Mouse (Mus musculus) heart, embryonic 16.5 days (tissue): ENCODE measurements at regions not wholly inside any gene's neighbourhood (a gene's known extent, or its start where the extent isn't known, plus 50 kb on each side); places are given as distances from the start of the nearest gene placed in this dataset.

Source experiments
- ATAC-seq: fragments of 200-750 bp; cut with Nextera tagmentation; replicated peaks from 2 replicates; pipeline ENCODE4 v1.8.0; 2017; ENCODE audit warnings: moderate number of reproducible peaks; ENCODE audit not compliant: insufficient read depth, low FRiP score; ENCODE audit errors: extremely low read depth
- H3K27ac ChIP-seq: fragments of 300-500 bp; sonication (generic); 2 replicates; pipeline ENCODE4 v1.5.1; 2014; ENCODE audit warnings: mild to moderate bottlenecking, low read length, control low read depth, moderate library complexity
- H3K27me3 ChIP-seq: fragments of 300-500 bp; sonication (generic); 2 replicates; pipeline ENCODE4 v1.6.1; 2014; ENCODE audit warnings: low read length, mixed read lengths; ENCODE audit not compliant: control insufficient read depth, insufficient read depth
- H3K36me3 ChIP-seq: fragments of 300-500 bp; sonication (generic); 2 replicates; pipeline ENCODE4 v1.6.1; 2014; ENCODE audit not compliant: control insufficient read depth, insufficient read depth
- H3K4me1 ChIP-seq: fragments of 300-500 bp; sonication (generic); 2 replicates; pipeline ENCODE4 v1.6.1; 2014; ENCODE audit warnings: low read length, mixed read lengths; ENCODE audit not compliant: control insufficient read depth, insufficient read depth
- H3K4me2 ChIP-seq: fragments of 300-500 bp; sonication (generic); 2 replicates; pipeline ENCODE4 v1.6.1; 2014; ENCODE audit warnings: low read depth, mild to moderate bottlenecking, control low read depth, low read length
- H3K4me3 ChIP-seq: fragments of 300-500 bp; sonication (generic); 2 replicates; pipeline ENCODE4 v1.5.1; 2014; ENCODE audit warnings: mild to moderate bottlenecking, control low read depth, low read length
- H3K9ac ChIP-seq: fragments of 300-500 bp; sonication (generic); 2 replicates; pipeline ENCODE4 v1.6.1; 2014; ENCODE audit warnings: low read length, control low read depth
- H3K9me3 ChIP-seq: fragments of 300-500 bp; sonication (generic); replicated peaks from 2 replicates; pipeline ENCODE4 v1.6.1; 2016; ENCODE audit warnings: low read length; ENCODE audit not compliant: control insufficient read depth
- WGBS: fragments of 180-500 bp; shearing (Covaris S2); extraction: QIAGEN DNeasy Blood & Tissue Kit; methylation state at CpG from one replicate; pipeline ENCODE4 v1.1.7; 2014; 5-methylcytosine and 5-hydroxymethylcytosine counted together

- no peak overlapping the region for H3K27ac ChIP-seq
- H3K4me3 ChIP-seq = no peak overlapping the region
- H3K9ac ChIP-seq = no peak overlapping the region
- H3K36me3 ChIP-seq = no peaks in the 10 kb centered on the region
- no peak overlapping the region for H3K4me2 ChIP-seq
- no peaks in the 10 kb centered on the region for H3K4me1 ChIP-seq
- no peak for ATAC-seq
- 40% methylated on average over 3 of the region's 3 CpGs for WGBS
- H3K9me3 ChIP-seq = no peaks in the 10 kb centered on the region
- H3K27me3 ChIP-seq = no peaks in the 10 kb centered on the region
These were observed 639.2 kb upstream of the Gm11114 start for GRCm38 (mm10) chr9:84673327-84673726.

- no peak for ATAC-seq
- H3K9me3 ChIP-seq = no peaks in the 10 kb centered on the region
- H3K36me3 ChIP-seq = no peaks in the 10 kb centered on the region
- H3K4me3 ChIP-seq = no peak overlapping the region
- no peak overlapping the region for H3K27ac ChIP-seq
- H3K27me3 ChIP-seq = no peaks in the 10 kb centered on the region
- H3K9ac ChIP-seq = no peak overlapping the region
- H3K4me2 ChIP-seq = no peak overlapping the region
- WGBS = 87% methylated on average over 1 of the region's 1 CpGs
- H3K4me1 ChIP-seq = no peaks in the 10 kb centered on the region
These were observed 634.2 kb upstream of the Gm11114 start for GRCm38 (mm10) chr9:84678416-84678815.

- no peak overlapping the region for H3K9ac ChIP-seq
- no peak overlapping the region for H3K4me3 ChIP-seq
- no peaks in the 10 kb centered on the region for H3K4me1 ChIP-seq
- no peak overlapping the region for H3K4me2 ChIP-seq
- no peaks in the 10 kb centered on the region for H3K27me3 ChIP-seq
- no peaks in the 10 kb centered on the region for H3K36me3 ChIP-seq
- no peak for ATAC-seq
- H3K27ac ChIP-seq = no peak overlapping the region
- H3K9me3 ChIP-seq = no peaks in the 10 kb centered on the region
- WGBS = 69% methylated on average over 3 of the region's 3 CpGs
These were observed 593.9 kb upstream of the Gm11114 start for GRCm38 (mm10) chr9:84718615-84719191.

GRCm38 (mm10) chr9:84719396-84719795 is 593.2 kb upstream of the Gm11114 start:
- ATAC-seq = no peak
- no peaks in the 10 kb centered on the region for H3K36me3 ChIP-seq
- no peak overlapping the region for H3K4me3 ChIP-seq
- WGBS = 53% methylated on average over 3 of the region's 3 CpGs
- no peaks in the 10 kb centered on the region for H3K9me3 ChIP-seq
- H3K27ac ChIP-seq = no peak overlapping the region
- no peak overlapping the region for H3K4me2 ChIP-seq
- no peaks in the 10 kb centered on the region for H3K27me3 ChIP-seq
- H3K4me1 ChIP-seq = no peaks in the 10 kb centered on the region
- H3K9ac ChIP-seq = no peak overlapping the region

GRCm38 (mm10) chr9:84720454-84720853 is 592.1 kb upstream of the Gm11114 start:
- H3K9ac ChIP-seq = no peak overlapping the region
- H3K36me3 ChIP-seq = no peaks in the 10 kb centered on the region
- H3K4me2 ChIP-seq = no peak overlapping the region
- H3K27me3 ChIP-seq = no peaks in the 10 kb centered on the region
- H3K27ac ChIP-seq = no peak overlapping the region
- no peaks in the 10 kb centered on the region for H3K9me3 ChIP-seq
- no peaks in the 10 kb centered on the region for H3K4me1 ChIP-seq
- H3K4me3 ChIP-seq = no peak overlapping the region
- WGBS = 82% methylated on average over 2 of the region's 2 CpGs
- ATAC-seq = no peak

- Histone ChIP-seq H3K9ac (no peak overlapping the region), H3K27me3 (no peaks in the 10 kb centered on the region), H3K4me3 (no peak overlapping the region), H3K27ac (no peak overlapping the region), H3K4me2 (no peak overlapping the region), H3K36me3 (no peaks in the 10 kb centered on the region), H3K9me3 (no peaks in the 10 kb centered on the region), H3K4me1 (no peaks in the 10 kb centered on the region)
- no peak for ATAC-seq
- WGBS = 49% methylated on average over 2 of the region's 2 CpGs
These were observed 573.3 kb upstream of the Gm11114 start for GRCm38 (mm10) chr9:84739266-84739665.

- H3K36me3 ChIP-seq = no peaks in the 10 kb centered on the region
- H3K4me2 ChIP-seq = no peak overlapping the region
- H3K27me3 ChIP-seq = no peaks in the 10 kb centered on the region
- H3K4me3 ChIP-seq = no peak overlapping the region
- no peaks in the 10 kb centered on the region for H3K9me3 ChIP-seq
- H3K9ac ChIP-seq = no peak overlapping the region
- WGBS = 75% methylated on average over 2 of the region's 2 CpGs
- H3K4me1 ChIP-seq = no peaks in the 10 kb centered on the region
- no peak for ATAC-seq
- H3K27ac ChIP-seq = no peak overlapping the region
These were observed 572.2 kb upstream of the Gm11114 start for GRCm38 (mm10) chr9:84740336-84740735.

- H3K9me3 ChIP-seq = no peaks in the 10 kb centered on the region
- whole genome bisulfite sequencing = 83% methylated on average over 1 of the region's 1 CpGs
- no peak for ATAC-seq
- H3K36me3 ChIP-seq = no peaks in the 10 kb centered on the region
- no peaks in the 10 kb centered on the region for H3K4me1 ChIP-seq
- no peaks in the 10 kb centered on the region for H3K27me3 ChIP-seq
- no peak overlapping the region for H3K4me3 ChIP-seq
- H3K4me2 ChIP-seq = no peak overlapping the region
- H3K9ac ChIP-seq = no peak overlapping the region
- H3K27ac ChIP-seq = no peak overlapping the region
These were observed 558.2 kb upstream of the Gm11114 start for GRCm38 (mm10) chr9:84754332-84754731.

- ATAC-seq = no peak
- H3K27me3 ChIP-seq = no peaks in the 10 kb centered on the region
- 68% methylated on average over 2 of the region's 2 CpGs for WGBS
These were observed 557.7 kb upstream of the Gm11114 start for GRCm38 (mm10) chr9:84754828-84755227.

More at GRCm38 (mm10) chr9:84754828-84755227, 557.7 kb upstream of the Gm11114 start:
- Histone ChIP-seq H3K27ac (no peak overlapping the region), H3K4me3 (no peak overlapping the region), H3K4me2 (no peak overlapping the region), H3K4me1 (no peaks in the 10 kb centered on the region), H3K9me3 (no peaks in the 10 kb centered on the region), H3K9ac (no peak overlapping the region), H3K36me3 (no peaks in the 10 kb centered on the region)
